Mouse (Mus musculus) ES-E14 (cell line): ENCODE measurements around the gene Cfap97d1. TPM values are rescaled to one million over a fixed set of nuclear protein-coding genes. Genes with fewer than 3 reads are reported as not detected.
"Not testable (repeated sequence)": the region's sequence is repeated elsewhere in the genome, so short reads cannot be mapped to it uniquely, and the experiment has no call there.

Source experiments
- DNase-seq: peaks from one replicate; pipeline ENCODE4 v3.0.0-alpha.2; 2013; ENCODE audit warnings: low read depth, low spot score
- H3K27ac ChIP-seq: 2 replicates; pipeline ENCODE4 v1.5.1; 2012; ENCODE audit warnings: low read depth, mild to moderate bottlenecking, low read length, moderate library complexity, mixed read lengths; ENCODE audit not compliant: poor library complexity, insufficient read depth, severe bottlenecking
- H3K36me3 ChIP-seq: 2 replicates; pipeline ENCODE4 v1.6.1; 2012; ENCODE audit warnings: mild to moderate bottlenecking, low read length, moderate library complexity, mixed read lengths; ENCODE audit not compliant: control insufficient read depth, poor library complexity, insufficient read depth, severe bottlenecking
- H3K4me1 ChIP-seq, 2 experiments: fragments of 150-350 bp in 1 of 2; sonication (generic) in 1 of 2; 2 replicates each; pipeline ENCODE4 v1.6.1; 2012; ENCODE audit warnings: low read length in 2 of 2, mild to moderate bottlenecking in 1 of 2, mixed read lengths in 1 of 2; ENCODE audit not compliant: control insufficient read depth in 2 of 2, insufficient read depth in 2 of 2, poor library complexity in 1 of 2
- H3K4me3 ChIP-seq, 2 experiments: fragments of 150-350 bp in 1 of 2; sonication (generic) in 1 of 2; 2 replicates each; pipeline ENCODE4 v1.5.1; 2012; ENCODE audit warnings: low read length in 2 of 2, low read depth in 1 of 2, mild to moderate bottlenecking in 1 of 2, mixed read lengths in 1 of 2; ENCODE audit not compliant: insufficient read depth in 1 of 2, poor library complexity in 1 of 2, severe bottlenecking in 1 of 2
- H3K9ac ChIP-seq: 2 replicates; pipeline ENCODE4 v1.6.1; 2012; ENCODE audit warnings: low read depth, mild to moderate bottlenecking, low read length, mixed read lengths; ENCODE audit not compliant: poor library complexity, insufficient read depth, severe bottlenecking
- H3K9me3 ChIP-seq: fragments of 150-350 bp; sonication (generic); 2 replicates; pipeline ENCODE4 v1.6.1; 2012; ENCODE audit warnings: low read depth, mild to moderate bottlenecking, low read length; ENCODE audit not compliant: control insufficient read depth, insufficient read depth
- CHD2 ChIP-seq: IDR thresholded peaks from 2 replicates; pipeline ENCODE4 v1.6.1; 2014; ENCODE audit warnings: mild to moderate bottlenecking, low read depth, low read length, inconsistent platforms
- HCFC1 ChIP-seq: IDR thresholded peaks from 2 replicates; pipeline ENCODE4 v1.6.1; 2012; ENCODE audit warnings: low read length, inconsistent platforms, borderline replicate concordance; ENCODE audit not compliant: insufficient read depth
- MAFK ChIP-seq: IDR thresholded peaks from 2 replicates; pipeline ENCODE4 v1.6.1; 2014; ENCODE audit warnings: mild to moderate bottlenecking, low read depth, low read length, inconsistent platforms; ENCODE audit not compliant: insufficient read depth
- ZC3H11A ChIP-seq: IDR thresholded peaks from 2 replicates; pipeline ENCODE4 v1.6.1; 2012; ENCODE audit warnings: low read depth, mild to moderate bottlenecking, inconsistent platforms, low read length, borderline replicate concordance
- ZNF384 ChIP-seq: IDR thresholded peaks from 2 replicates; pipeline ENCODE4 v1.6.1; 2012; ENCODE audit warnings: low read depth, low read length, inconsistent platforms
- in situ Hi-C, 2 experiments: fragments of 600-800 bp; cut with MboI; formaldehyde crosslinking; loops; one replicate each; pipeline ENCODE4 v1.15.1; 2025; ENCODE audit warnings: low sequenced_read_pairs in 2 of 2, inconsistent platforms in 1 of 2; ENCODE audit not compliant: unreplicated experiment in 2 of 2
- total RNA-seq: library from RNA; depleted of rRNA; stranded (reverse); fragments of 300-350 nt; gene quantifications from 2 replicates; pipeline ENCODE4 v1.2.3, GENCODE M21; 2012

Cfap97d1 gene
- total RNA-seq, 1 experiment, result not detected

- Histone ChIP-seq H3K4me1 (peaks cover 8 to 19% of the 10 kb centered on the region in 2 experiments), H3K27ac (no peak overlapping the region), H3K9me3 (no peaks in the 10 kb centered on the region), H3K9ac (no peak overlapping the region), H3K4me3 (no peak overlapping the region), H3K36me3 (peaks cover 15% of the 10 kb centered on the region; the same call in 1 of the 2 replicates)
- TF ChIP-seq ZNF384 (no peak), HCFC1 (no peak), MAFK (no peak), ZC3H11A (no peak), CHD2 (no peak)
- no peak for DNase-seq
- in situ Hi-C loops, result no loop called here
These were observed 3.4 kb upstream of the Cfap97d1 start for GRCm38 (mm10) chr11:101980603-101981157.

GRCm38 (mm10) chr11:101981850-101982249 lies 2.2 kb upstream of the Cfap97d1 start:
- in situ Hi-C loops, result no loop called here

GRCm38 (mm10) chr11:101982981-101983411 lies 1.1 kb upstream of the Cfap97d1 start:
- in situ Hi-C loops, result no loop called here
- no peaks in the 10 kb centered on the region for H3K9me3 ChIP-seq
- H3K9ac ChIP-seq, result 0 out of 2 replicates have a peak overlapping the region, but pooled peaks have one; percentile 3
- H3K27ac ChIP-seq, result peak overlapping the region; percentile 1; the same call in 1 of the 2 replicates
- no peak for TF ChIP-seq ZC3H11A
- no peak for TF ChIP-seq MAFK
- TF ChIP-seq CHD2, result no peak
- TF ChIP-seq HCFC1, result no peak
- TF ChIP-seq ZNF384, result no peak
- peaks cover 15% of the 10 kb centered on the region; the same call in 1 of the 2 replicates for H3K36me3 ChIP-seq
- DNase-seq, result no peak
- H3K4me3 ChIP-seq, result 0 out of 4 replicates have a peak overlapping the region, but pooled peaks have one; percentile 0 to 12
- peaks cover 8 to 19% of the 10 kb centered on the region in 2 experiments for H3K4me1 ChIP-seq

More at GRCm38 (mm10) chr11:101981850-101982249, 2.2 kb upstream of the Cfap97d1 start:
- H3K36me3 ChIP-seq, result peaks cover 15% of the 10 kb centered on the region; the same call in 1 of the 2 replicates
- H3K4me3 ChIP-seq, result no peak overlapping the region
- peaks cover 8 to 19% of the 10 kb centered on the region in 2 experiments for H3K4me1 ChIP-seq
- TF ChIP-seq ZC3H11A (no peak), ZNF384 (no peak), HCFC1 (no peak), CHD2 (no peak)
- no peaks in the 10 kb centered on the region for H3K9me3 ChIP-seq
- H3K9ac ChIP-seq, result no peak overlapping the region
- no peak for DNase-seq
- no peak overlapping the region for H3K27ac ChIP-seq

GRCm38 (mm10) chr11:101983431-101983921 lies 603 bp upstream of the Cfap97d1 start:
- Histone ChIP-seq H3K9ac (0 out of 2 replicates have a peak overlapping the region, but pooled peaks have one; percentile 3), H3K9me3 (no peaks in the 10 kb centered on the region), H3K27ac (0 out of 2 replicates have a peak overlapping the region, but pooled peaks have one; percentile 1), H3K4me3 (0 out of 4 replicates have a peak overlapping the region, but pooled peaks have one; percentile 0), H3K4me1 (peaks cover 8 to 19% of the 10 kb centered on the region in 2 experiments), H3K36me3 (peaks cover 15% of the 10 kb centered on the region; the same call in 1 of the 2 replicates)
- in situ Hi-C loops, result no loop called here
- no peak for DNase-seq
- TF ChIP-seq CHD2, result no peak
- no peak for TF ChIP-seq HCFC1
- TF ChIP-seq MAFK, result no peak
- no peak for TF ChIP-seq ZNF384
- TF ChIP-seq ZC3H11A, result no peak

- H3K4me3 ChIP-seq, H3K9ac ChIP-seq, H3K36me3 ChIP-seq, H3K9me3 ChIP-seq, H3K27ac ChIP-seq, in situ Hi-C loops, DNase-seq: not testable (repeated sequence)
- H3K4me1 ChIP-seq, result peaks cover 8 to 19% of the 10 kb centered on the region in 2 experiments
These were observed 1.4 kb downstream of the Cfap97d1 start for GRCm38 (mm10) chr11:101985450-101985849.
